Mouse (Mus musculus) cortical plate, adult 2 months (tissue): Measurements from ENCODE around the gene Sbf2. TPM values are rescaled to one million over a fixed set of nuclear protein-coding genes. Genes with fewer than 3 reads are reported as not detected.

ENCODE experiments used
- H3K27ac ChIP-seq: fragments of 200-500 bp; 2 replicates; pipeline ENCODE4 v1.5.1; 2012; ENCODE audit warnings: low read length, control low read depth, inconsistent platforms; ENCODE audit not compliant: insufficient read depth
- H3K4me1 ChIP-seq: fragments of 200-500 bp; 2 replicates; pipeline ENCODE4 v1.6.1; 2011; ENCODE audit warnings: low read length; ENCODE audit not compliant: control insufficient read depth, insufficient read depth
- H3K4me3 ChIP-seq: fragments of 200-500 bp; 2 replicates; pipeline ENCODE4 v1.5.1; 2011; ENCODE audit warnings: mild to moderate bottlenecking, low read length, control low read depth; ENCODE audit not compliant: insufficient read depth
- CTCF ChIP-seq: fragments of 200-500 bp; IDR thresholded peaks from 2 replicates; pipeline ENCODE4 v1.5.1; 2011; ENCODE audit warnings: mild to moderate bottlenecking, control low read depth, low read length; ENCODE audit not compliant: insufficient read depth; ENCODE audit errors: extremely low read depth
- POLR2A ChIP-seq: fragments of 200-500 bp; IDR thresholded peaks from 2 replicates; pipeline ENCODE4 v1.6.1; 2011; ENCODE audit warnings: mild to moderate bottlenecking, low read length, control low read depth; ENCODE audit not compliant: insufficient read depth; ENCODE audit errors: extremely low read depth
- polyA plus RNA-seq: library from polyadenylated mRNA; depleted of rRNA; stranded (reverse); fragments of >200 nt; gene quantifications from 2 replicates; pipeline ENCODE4 v1.2.3, GENCODE M21; 2012

Sbf2 gene
- polyA plus RNA-seq, 1 experiment, result 32.8 TPM

DNA sequence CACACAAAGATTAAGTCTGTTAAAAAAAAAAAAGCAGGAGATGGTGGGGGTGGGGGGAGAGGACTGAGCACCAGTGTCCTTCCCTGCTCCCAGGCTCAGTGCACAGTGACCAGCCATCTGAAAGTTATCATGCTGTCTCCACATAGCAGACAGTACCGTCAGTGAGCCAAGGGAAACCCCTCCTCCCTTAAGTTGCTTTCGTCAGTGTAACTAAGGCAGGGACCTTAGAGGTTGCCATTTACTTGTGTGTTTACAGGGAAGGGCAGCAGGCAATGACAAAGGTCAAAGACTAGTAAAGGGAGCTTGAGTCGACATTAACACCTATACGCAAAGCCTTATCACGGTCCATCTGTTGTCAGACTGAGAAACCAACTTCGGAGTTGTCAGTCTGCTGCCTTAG, 311.8 kb downstream of the Sbf2 start:
- no peak overlapping the region for H3K27ac ChIP-seq
- H3K4me1 ChIP-seq, result no peaks in the 10 kb centered on the region
- TF ChIP-seq POLR2A (no peak), CTCF (no peak)
- H3K4me3 ChIP-seq, result no peak overlapping the region

GRCm38 (mm10) chr7:110298739-110299410, 315.8 kb downstream of the Sbf2 start:
- TF ChIP-seq CTCF, result no peak
- no peak for TF ChIP-seq POLR2A

DNA sequence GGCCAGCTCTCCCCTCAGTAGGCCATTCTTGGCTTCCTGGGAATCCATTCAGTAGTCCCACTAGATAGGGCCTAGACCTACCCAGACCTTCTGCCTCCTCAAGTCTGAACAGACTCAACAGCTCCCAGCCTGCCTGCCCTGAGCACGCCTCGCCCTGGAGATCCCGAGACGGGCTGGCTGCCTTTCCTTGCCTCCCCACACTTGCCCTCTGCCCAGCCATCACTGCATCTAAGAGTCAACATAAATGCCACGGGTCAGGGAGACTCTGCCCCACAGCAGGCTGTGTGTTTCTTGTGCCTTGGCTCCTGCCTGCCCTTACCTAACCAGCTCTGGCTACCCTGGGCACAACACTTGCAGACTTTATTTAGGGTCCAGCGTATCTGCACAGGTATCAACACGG, 316.6 kb downstream of the Sbf2 start:
- no peak for TF ChIP-seq POLR2A
- TF ChIP-seq CTCF, result no peak
- H3K4me1 ChIP-seq, result no peaks in the 10 kb centered on the region
- H3K4me3 ChIP-seq, result no peak overlapping the region
- H3K27ac ChIP-seq, result no peak overlapping the region

More at GRCm38 (mm10) chr7:110298739-110299410, 315.8 kb downstream of the Sbf2 start:
- H3K27ac ChIP-seq, result no peak overlapping the region
- no peak overlapping the region for H3K4me3 ChIP-seq
- no peaks in the 10 kb centered on the region for H3K4me1 ChIP-seq

- H3K4me1 ChIP-seq, result no peaks in the 10 kb centered on the region
- H3K4me3 ChIP-seq, result no peak overlapping the region
- no peak for TF ChIP-seq CTCF
- TF ChIP-seq POLR2A, result no peak
- H3K27ac ChIP-seq, result no peak overlapping the region
Observed at GRCm38 (mm10) chr7:110297611-110298010, 317.1 kb downstream of the Sbf2 start.

DNA sequence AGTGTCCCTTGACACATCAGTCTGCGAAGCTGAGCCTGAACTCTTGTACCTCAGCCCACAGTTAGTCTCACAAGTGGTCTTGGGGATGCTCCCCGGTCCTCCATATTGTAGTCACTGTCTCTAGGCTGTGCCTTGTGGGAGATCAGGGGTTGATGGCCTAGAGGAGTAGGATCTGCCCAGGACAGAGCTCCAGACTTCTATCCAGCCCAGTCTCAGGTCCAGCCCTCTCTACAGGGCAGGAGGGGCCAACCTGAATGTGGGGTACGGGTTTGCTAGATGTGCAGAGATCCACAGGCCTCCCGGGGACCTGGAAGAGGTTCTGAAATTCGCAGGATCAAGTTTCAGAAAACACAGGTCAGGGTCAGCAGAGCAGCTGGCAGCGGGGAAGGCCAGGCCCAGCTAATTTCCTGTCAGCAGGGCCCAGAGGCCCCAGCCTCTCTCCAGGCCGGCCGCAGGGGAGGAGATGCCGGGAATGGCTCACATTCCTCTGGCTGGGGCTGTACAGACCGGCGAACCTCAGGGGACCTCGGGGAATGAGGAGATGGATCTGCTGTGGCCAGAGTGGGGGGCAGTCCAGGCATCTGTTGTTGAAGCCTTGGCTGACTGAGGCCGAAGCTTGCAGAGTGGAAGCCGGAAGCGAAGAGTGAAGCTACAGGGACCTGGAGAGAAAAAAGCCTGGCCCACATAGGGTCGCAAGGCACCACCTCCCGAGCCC, 317.7 kb downstream of the Sbf2 start:
- no peak overlapping the region for H3K27ac ChIP-seq
- no peaks in the 10 kb centered on the region for H3K4me1 ChIP-seq
- TF ChIP-seq POLR2A (no peak), CTCF (no peak)
- H3K4me3 ChIP-seq, result no peak overlapping the region

DNA sequence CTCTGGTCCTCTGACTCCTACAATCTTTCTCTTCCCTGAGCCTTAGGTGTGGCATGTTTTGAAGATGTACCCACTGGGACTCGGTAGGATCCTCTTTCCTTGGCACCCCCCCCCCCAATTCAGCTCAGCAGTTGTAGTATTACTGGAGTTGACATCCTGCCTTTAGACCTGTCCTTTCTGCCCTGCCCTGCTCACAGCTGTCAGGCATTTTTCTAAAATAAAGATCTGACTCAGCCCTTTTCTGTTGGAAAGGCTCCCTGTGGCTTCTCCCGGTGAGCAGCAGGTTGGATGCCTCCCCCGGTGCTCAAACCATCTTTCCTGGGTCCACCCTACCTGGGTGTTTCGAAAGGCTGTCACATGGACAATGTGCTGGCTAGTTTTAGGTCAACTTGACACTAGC, 325.1 kb downstream of the Sbf2 start:
- H3K27ac ChIP-seq, result no peak overlapping the region
- TF ChIP-seq CTCF (no peak), POLR2A (no peak)
- peaks cover 2% of the 10 kb centered on the region; the same call in 1 of the 2 replicates for H3K4me1 ChIP-seq
- no peak overlapping the region for H3K4me3 ChIP-seq

DNA sequence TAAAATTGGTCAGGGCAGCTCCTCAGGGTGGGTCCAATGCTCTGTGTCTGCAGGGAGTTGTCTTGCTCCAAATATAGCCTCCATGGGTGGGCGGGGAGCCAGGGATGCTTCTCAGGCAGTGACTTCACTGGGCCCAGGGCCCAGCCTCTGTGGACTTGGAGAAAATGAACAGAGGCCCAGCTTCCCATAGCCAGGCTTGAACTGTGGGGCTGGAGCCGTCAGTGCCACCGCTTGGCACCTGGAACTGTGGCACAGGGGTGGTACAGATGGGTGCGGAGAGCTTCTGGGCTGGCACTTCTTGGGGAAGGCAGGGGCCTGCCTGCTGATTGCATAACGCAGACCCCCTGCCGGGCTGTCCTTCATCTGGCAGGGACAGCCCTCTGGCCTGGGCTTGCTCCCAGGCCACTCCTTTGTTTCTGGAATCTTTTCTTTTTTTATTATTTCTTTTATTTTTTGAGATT, 326.0 kb downstream of the Sbf2 start:
- Histone ChIP-seq H3K4me1 (peaks cover 2% of the 10 kb centered on the region; the same call in 1 of the 2 replicates), H3K4me3 (no peak overlapping the region), H3K27ac (no peak overlapping the region)
- TF ChIP-seq POLR2A (no peak), CTCF (no peak)

DNA sequence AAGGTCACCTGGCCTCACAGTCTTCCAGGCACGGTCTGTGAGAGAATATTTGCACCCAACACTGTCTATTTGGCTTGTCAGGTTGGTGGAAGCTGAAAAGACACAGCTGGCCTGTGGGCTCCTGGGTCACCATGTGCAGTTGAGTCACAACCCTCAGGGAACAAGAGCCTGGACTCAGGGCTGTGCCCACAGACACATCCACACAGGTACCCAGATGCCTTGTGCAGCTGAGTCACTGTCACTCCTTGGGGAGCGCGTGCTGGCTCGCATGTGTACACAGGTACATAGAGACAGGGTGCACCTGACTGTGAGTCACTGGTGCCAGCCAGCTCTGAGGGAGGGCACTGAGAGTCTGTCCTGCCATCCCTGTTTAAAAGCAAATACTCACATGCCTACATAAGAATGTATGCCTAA, 326.5 kb downstream of the Sbf2 start:
- Histone ChIP-seq H3K4me3 (no peak overlapping the region), H3K4me1 (peaks cover 2% of the 10 kb centered on the region; the same call in 1 of the 2 replicates), H3K27ac (no peak overlapping the region)
- no peak for TF ChIP-seq POLR2A
- no peak for TF ChIP-seq CTCF

DNA sequence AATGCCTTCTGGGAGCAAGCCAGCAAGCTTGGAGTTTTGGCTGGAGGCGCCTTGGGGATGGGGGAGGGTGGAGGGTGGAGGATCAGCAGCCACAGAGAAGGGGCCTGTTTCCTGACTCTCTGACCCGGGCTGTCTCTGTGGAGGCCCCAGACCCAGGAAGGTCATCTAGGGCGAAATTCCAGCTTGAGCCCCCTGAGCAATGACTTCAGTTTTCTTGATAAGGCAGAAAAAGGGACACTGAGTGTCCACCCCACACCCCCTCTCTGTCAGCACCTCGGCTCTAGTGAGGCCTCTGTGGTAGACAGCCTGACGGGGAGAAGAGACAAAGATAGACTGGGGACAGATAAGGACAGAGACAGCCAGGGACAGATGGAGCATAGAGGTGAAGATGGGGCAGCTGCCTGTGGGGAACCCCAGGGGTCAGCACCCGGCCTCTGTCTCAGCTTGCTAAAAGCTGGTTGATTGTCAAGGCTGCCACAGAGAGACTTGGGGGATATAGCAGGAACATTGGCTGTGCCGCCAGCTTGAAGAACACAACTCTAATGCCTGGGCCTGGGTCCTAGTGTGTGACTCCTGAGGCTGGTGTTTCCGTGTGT, 327.1 kb downstream of the Sbf2 start:
- H3K4me3 ChIP-seq, result no peak overlapping the region
- TF ChIP-seq CTCF (no peak), POLR2A (no peak)
- H3K4me1 ChIP-seq, result peaks cover 2% of the 10 kb centered on the region; the same call in 1 of the 2 replicates
- no peak overlapping the region for H3K27ac ChIP-seq
